Mouse (Mus musculus) liver, adult 2 months (tissue): Measurements from ENCODE around the gene Slitrk5. TPM values are rescaled to one million over a fixed set of nuclear protein-coding genes. Genes with fewer than 3 reads are reported as not detected.
"Not testable (repeated sequence)": the region's sequence is repeated elsewhere in the genome, so short reads cannot be mapped to it uniquely, and the experiment has no call there.

Experiments used
- DNase-seq: peaks from one replicate; pipeline ENCODE4 v3.0.0-alpha.2; 2011; ENCODE audit warnings: low read depth, low spot score; ENCODE audit errors: extremely low read depth
- H3K27ac ChIP-seq: fragments of 200-500 bp; replicated peaks from 2 replicates; pipeline ENCODE4 v1.5.1; 2012; ENCODE audit warnings: low read depth, mild to moderate bottlenecking, control low read depth, inconsistent platforms, low read length; ENCODE audit not compliant: insufficient read depth
- H3K27me3 ChIP-seq: fragments of 200-500 bp; 2 replicates; pipeline ENCODE4 v1.6.1; 2012; ENCODE audit warnings: mild to moderate bottlenecking, moderate library complexity, low read length, inconsistent platforms; ENCODE audit not compliant: control insufficient read depth, insufficient read depth
- H3K36me3 ChIP-seq: fragments of 200-500 bp; 2 replicates; pipeline ENCODE4 v1.6.1; 2012; ENCODE audit warnings: low read length, inconsistent platforms; ENCODE audit not compliant: control insufficient read depth, insufficient read depth
- H3K4me1 ChIP-seq: fragments of 200-500 bp; 2 replicates; pipeline ENCODE4 v1.6.1; 2011; ENCODE audit warnings: low read length; ENCODE audit not compliant: control insufficient read depth, insufficient read depth
- H3K4me3 ChIP-seq: fragments of 200-500 bp; 2 replicates; pipeline ENCODE4 v1.5.1; 2011; ENCODE audit warnings: low read depth, mild to moderate bottlenecking, control low read depth, low read length, moderate library complexity; ENCODE audit not compliant: insufficient read depth
- H3K79me2 ChIP-seq: fragments of 200-500 bp; 2 replicates; pipeline ENCODE4 v1.6.1; 2012; ENCODE audit warnings: inconsistent platforms, mild to moderate bottlenecking, low read length, moderate library complexity; ENCODE audit not compliant: control insufficient read depth, insufficient read depth
- H3K9ac ChIP-seq: fragments of 200-500 bp; 2 replicates; pipeline ENCODE4 v1.6.1; 2012; ENCODE audit warnings: low read depth, mild to moderate bottlenecking, control low read depth, inconsistent platforms, low read length
- CTCF ChIP-seq: fragments of 200-500 bp; IDR thresholded peaks from 2 replicates; pipeline ENCODE4 v1.5.1; 2011; ENCODE audit warnings: low read depth, low read length, control low read depth
- POLR2A ChIP-seq: fragments of 200-500 bp; IDR thresholded peaks from 2 replicates; pipeline ENCODE4 v1.6.1; 2011; ENCODE audit warnings: low read length, control low read depth; ENCODE audit not compliant: insufficient read depth; ENCODE audit errors: extremely low read depth
- WGBS: fragments of 180-500 bp; shearing (Covaris S2); methylation state at CpG from one replicate; pipeline ENCODE4 v1.1.7; 2018; 5-methylcytosine and 5-hydroxymethylcytosine counted together
- polyA plus RNA-seq: library from polyadenylated mRNA; depleted of rRNA; stranded (reverse); fragments of >200 nt; gene quantifications from 2 replicates; pipeline ENCODE4 v1.2.3, GENCODE M21; 2012
- total RNA-seq: library from RNA; depleted of rRNA; stranded (reverse); fragments of >200 nt; gene quantifications from 2 replicates; pipeline ENCODE4 v1.2.3, GENCODE M21; 2014

The Slitrk5 gene
- total and polyA plus RNA-seq, 2 experiments, result not detected

DNA sequence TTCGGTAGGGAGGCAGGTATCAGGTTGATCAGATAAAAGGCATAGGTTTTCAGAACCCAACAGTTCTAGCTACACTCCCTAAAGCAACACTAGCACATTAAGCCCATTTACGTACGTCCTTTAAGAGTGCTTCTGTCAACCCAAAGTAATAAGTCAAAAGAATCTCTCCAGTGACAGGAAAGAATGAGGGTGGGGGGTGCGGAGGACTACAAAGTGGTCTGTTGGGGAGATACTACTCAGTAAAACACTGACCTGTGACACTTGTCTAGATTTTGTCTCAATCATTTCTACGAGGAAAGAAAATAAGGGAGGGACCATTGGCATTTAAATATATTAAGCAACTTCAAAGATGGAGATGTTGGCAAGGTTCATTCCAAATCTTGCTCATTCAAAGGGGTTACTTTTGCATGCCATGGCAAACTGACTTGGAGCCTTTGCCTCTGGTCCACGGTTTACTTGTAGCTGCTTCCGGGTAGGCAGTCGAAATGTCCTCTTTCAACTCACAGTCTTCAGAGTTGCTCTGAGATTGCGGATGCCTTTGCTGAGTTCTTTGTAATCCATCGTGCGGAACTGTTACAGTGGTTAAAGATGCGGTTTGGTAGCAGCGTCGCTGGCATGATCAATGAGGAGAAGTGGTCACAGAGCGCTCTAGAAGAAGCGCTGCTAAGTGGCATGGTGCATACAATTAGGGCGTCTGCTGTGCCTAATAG lies 2.6 kb downstream of the Slitrk5 start:
- no peak for TF ChIP-seq CTCF
- TF ChIP-seq POLR2A, result no peak
- no peak overlapping the region for H3K27ac ChIP-seq
- H3K36me3 ChIP-seq, result no peaks in the 10 kb centered on the region
- H3K4me1 ChIP-seq, result peaks cover 8% of the 10 kb centered on the region
- 8% methylated on average over 17 of the region's 17 CpGs for whole genome bisulfite sequencing
- H3K4me3 ChIP-seq, result no peak overlapping the region
- no peak for DNase-seq
- H3K9ac ChIP-seq, result no peak overlapping the region
- H3K79me2 ChIP-seq, result no peaks in the 10 kb centered on the region
- peaks cover 25% of the 10 kb centered on the region for H3K27me3 ChIP-seq

DNA sequence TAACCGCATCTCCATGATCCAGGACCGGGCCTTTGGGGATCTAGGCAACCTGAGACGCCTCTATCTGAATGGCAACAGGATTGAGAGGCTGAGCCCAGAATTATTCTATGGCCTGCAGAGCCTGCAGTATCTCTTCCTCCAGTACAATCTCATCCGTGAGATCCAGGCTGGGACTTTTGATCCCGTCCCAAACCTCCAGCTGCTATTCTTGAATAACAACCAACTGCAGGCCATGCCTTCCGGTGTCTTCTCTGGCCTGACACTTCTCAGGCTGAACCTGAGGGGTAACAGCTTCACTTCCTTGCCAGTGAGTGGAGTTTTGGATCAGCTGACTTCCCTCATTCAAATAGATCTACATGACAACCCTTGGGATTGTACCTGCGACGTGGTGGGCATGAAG lies 5.4 kb downstream of the Slitrk5 start:
- no peak overlapping the region for H3K4me3 ChIP-seq
- no peaks in the 10 kb centered on the region for H3K36me3 ChIP-seq
- no peak for DNase-seq
- no peak overlapping the region for H3K27ac ChIP-seq
- H3K9ac ChIP-seq, result no peak overlapping the region
- H3K79me2 ChIP-seq, result no peaks in the 10 kb centered on the region
- 46% methylated on average over 8 of the region's 8 CpGs for whole genome bisulfite sequencing
- peaks cover 21% of the 10 kb centered on the region for H3K27me3 ChIP-seq
- TF ChIP-seq CTCF, result no peak
- TF ChIP-seq POLR2A, result no peak
- peaks cover 5% of the 10 kb centered on the region for H3K4me1 ChIP-seq

DNA sequence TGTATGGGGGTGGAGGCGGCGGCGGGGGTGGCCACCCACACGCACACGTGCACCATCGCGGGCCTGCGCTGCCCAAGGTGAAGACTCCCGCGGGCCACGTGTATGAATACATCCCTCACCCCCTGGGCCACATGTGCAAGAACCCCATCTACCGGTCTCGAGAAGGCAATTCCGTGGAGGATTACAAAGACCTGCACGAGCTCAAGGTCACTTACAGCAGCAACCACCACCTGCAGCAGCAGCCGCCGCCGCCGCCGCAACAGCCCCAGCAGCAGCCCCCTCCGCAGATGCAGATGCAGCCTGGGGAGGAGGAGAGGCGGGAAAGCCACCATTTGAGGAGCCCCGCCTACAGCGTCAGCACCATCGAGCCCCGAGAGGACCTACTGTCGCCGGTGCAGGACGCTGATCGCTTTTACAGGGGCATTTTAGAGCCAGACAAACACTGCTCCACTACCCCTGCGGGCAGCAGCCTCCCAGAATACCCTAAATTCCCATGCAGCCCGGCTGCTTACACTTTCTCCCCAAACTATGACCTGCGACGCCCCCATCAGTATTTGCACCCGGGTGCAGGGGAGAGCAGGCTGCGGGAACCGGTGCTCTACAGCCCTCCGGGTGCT lies 6.3 kb downstream of the Slitrk5 start:
- TF ChIP-seq POLR2A (no peak), CTCF (no peak)
- WGBS, result under 1% methylated on average over 38 of the region's 38 CpGs

DNA sequence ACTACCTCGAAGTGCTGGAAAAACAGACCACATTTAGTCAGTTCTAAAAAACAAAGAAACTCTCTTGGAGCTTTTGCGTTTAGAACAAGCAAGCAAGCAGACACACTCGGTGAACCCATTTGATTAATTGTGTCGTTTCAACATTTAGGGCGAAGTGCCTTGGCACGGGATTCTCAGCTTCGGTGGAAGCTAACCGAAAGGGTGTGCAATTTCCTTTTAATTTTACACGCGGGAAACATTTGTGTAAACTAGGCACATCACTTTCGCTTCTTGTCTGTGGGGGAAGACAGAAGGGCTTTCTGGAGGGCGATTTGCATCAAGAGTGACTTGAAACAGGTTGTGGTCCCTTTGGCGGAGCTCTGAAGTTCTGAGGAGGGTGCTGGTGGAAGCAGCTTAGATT lies 6.9 kb downstream of the Slitrk5 start:
- Histone ChIP-seq H3K4me1 (no peaks in the 10 kb centered on the region; the same call in 1 of the 2 replicates), H3K9ac (no peak overlapping the region)
- DNase-seq, result no peak

More for the DNA sequence above, 6.3 kb downstream of the Slitrk5 start:
- Histone ChIP-seq H3K4me1 (no peaks in the 10 kb centered on the region; the same call in 1 of the 2 replicates), H3K36me3 (no peaks in the 10 kb centered on the region), H3K27me3 (peaks cover 16% of the 10 kb centered on the region; the same call in 1 of the 2 replicates), H3K9ac (no peak overlapping the region), H3K27ac (no peak overlapping the region), H3K79me2 (no peaks in the 10 kb centered on the region), H3K4me3 (no peak overlapping the region)
- no peak for DNase-seq

DNA sequence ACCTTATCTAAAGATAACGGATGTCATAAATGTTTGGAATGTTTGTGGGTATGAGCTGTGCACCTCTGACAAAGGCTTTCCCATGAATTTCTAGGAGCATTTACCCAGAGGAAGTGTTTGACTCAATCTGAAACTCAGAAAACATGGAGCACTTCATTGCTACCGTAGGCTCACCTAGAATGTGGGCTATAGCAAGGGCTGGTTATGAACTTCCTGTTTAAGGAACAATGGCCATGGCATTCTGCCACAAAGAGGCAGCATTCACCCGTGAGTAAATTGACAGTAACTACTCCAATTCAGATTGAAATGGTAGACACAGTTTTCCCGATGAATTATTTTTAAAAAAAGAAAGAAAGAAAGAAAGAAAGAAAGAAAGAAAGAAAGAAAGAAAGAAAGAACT lies 8.6 kb downstream of the Slitrk5 start:
- WGBS, result 70% methylated on average over 4 of the region's 4 CpGs
- Histone ChIP-seq H3K4me1 (no peaks in the 10 kb centered on the region), H3K27ac (no peak overlapping the region), H3K9ac (no peak overlapping the region), H3K36me3 (no peaks in the 10 kb centered on the region), H3K27me3 (peaks cover 13% of the 10 kb centered on the region; the same call in 1 of the 2 replicates), H3K4me3 (no peak overlapping the region), H3K79me2 (no peaks in the 10 kb centered on the region)
- no peak for DNase-seq
- TF ChIP-seq CTCF, result no peak
- no peak for TF ChIP-seq POLR2A

More for the DNA sequence above, 6.9 kb downstream of the Slitrk5 start:
- Histone ChIP-seq H3K27me3 (peaks cover 16% of the 10 kb centered on the region; the same call in 1 of the 2 replicates), H3K4me3 (no peak overlapping the region), H3K79me2 (no peaks in the 10 kb centered on the region), H3K27ac (no peak overlapping the region), H3K36me3 (no peaks in the 10 kb centered on the region)
- no peak for TF ChIP-seq POLR2A
- no peak for TF ChIP-seq CTCF
- WGBS, result 5% methylated on average over 13 of the region's 13 CpGs

DNA sequence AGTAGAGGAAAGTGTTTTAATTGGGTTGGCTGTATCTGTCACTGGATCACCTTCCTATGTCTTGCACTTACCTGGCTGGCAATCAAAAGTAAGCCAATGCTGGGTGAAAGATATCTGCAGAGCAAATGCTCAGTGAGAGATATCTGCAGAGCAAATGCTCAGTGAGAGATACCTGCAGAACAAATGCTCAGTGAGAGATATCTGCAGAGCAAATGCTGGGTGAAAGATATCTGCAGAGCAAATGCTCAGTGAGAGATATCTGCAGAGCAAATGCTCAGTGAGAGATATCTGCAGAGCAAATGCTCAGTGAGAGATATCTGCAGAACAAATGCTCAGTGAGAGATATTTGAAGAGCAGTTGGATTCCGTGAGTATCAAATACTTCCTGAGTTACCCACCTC lies 15.2 kb downstream of the Slitrk5 start:
- not testable (repeated sequence) for H3K36me3 ChIP-seq, H3K4me1 ChIP-seq, H3K27ac ChIP-seq, H3K9ac ChIP-seq, DNase-seq, H3K79me2 ChIP-seq, H3K27me3 ChIP-seq, H3K4me3 ChIP-seq
- WGBS, result 29% methylated on average over 1 of the region's 1 CpGs
